Mouse (Mus musculus): ENCODE measurements around the gene Nphp1.

The Nphp1 gene

GRCm38 (mm10) chr2:127749376-127749775 is 39.3 kb downstream of the Nphp1 start:
- no peak for DNase-seq (ENCODE audit: low spot score in 2 of 2)

GRCm38 (mm10) chr2:127748316-127748715 is 40.4 kb downstream of the Nphp1 start:
- DNase-seq (ENCODE audit: low spot score in 2 of 2) = no peak

- DNase-seq (ENCODE audit: low spot score in 2 of 2) = no peak
Measured at GRCm38 (mm10) chr2:127742637-127743036, 46.1 kb downstream of the Nphp1 start.

- DNase-seq (ENCODE audit: low spot score in 2 of 2) = no peak
Measured at GRCm38 (mm10) chr2:127740756-127741519, 47.8 kb downstream of the Nphp1 start.

GRCm38 (mm10) chr2:127737885-127738284 is 50.8 kb downstream of the Nphp1 start:
- no peak for DNase-seq (ENCODE audit: low spot score in 2 of 2)

GRCm38 (mm10) chr2:127736631-127737209 is 52.0 kb downstream of the Nphp1 start:
- DNase-seq (ENCODE audit: low spot score in 2 of 2) = no peak

GRCm38 (mm10) chr2:127735512-127736145 is 53.1 kb downstream of the Nphp1 start:
- DNase-seq (ENCODE audit: low spot score in 2 of 2) = no peak

GRCm38 (mm10) chr2:127734889-127735288 is 53.8 kb downstream of the Nphp1 start:
- DNase-seq (ENCODE audit: low spot score in 2 of 2) = no peak

- DNase-seq (ENCODE audit: low spot score in 2 of 2) = no peak
Measured at GRCm38 (mm10) chr2:127730301-127730997, 58.2 kb downstream of the Nphp1 start.

- peak in 1 of 2 experiments; percentile 30 for DNase-seq (ENCODE audit: low spot score in 2 of 2)
Measured at GRCm38 (mm10) chr2:127729671-127730070, 59.0 kb downstream of the Nphp1 start, which contains the start of gene Mall. Mall (minus strand) TSS chr2:127729932.

- no peak for DNase-seq (ENCODE audit: low spot score in 2 of 2)
Measured at GRCm38 (mm10) chr2:127728661-127729450, 59.8 kb downstream of the Nphp1 start.

- no peak for DNase-seq (ENCODE audit: low spot score in 2 of 2)
Measured at GRCm38 (mm10) chr2:127728146-127728545, 60.6 kb downstream of the Nphp1 start.

- no peak for DNase-seq (ENCODE audit: low spot score in 2 of 2)
Measured at GRCm38 (mm10) chr2:127723193-127723592, 65.5 kb downstream of the Nphp1 start.

- peak in 1 of 2 experiments; percentile 50 for DNase-seq (ENCODE audit: low spot score in 2 of 2)
Measured at GRCm38 (mm10) chr2:127722176-127722892, 66.4 kb downstream of the Nphp1 start.

GRCm38 (mm10) chr2:127718839-127719468 is 69.7 kb downstream of the Nphp1 start:
- no peak for DNase-seq (ENCODE audit: low spot score in 2 of 2)

GRCm38 (mm10) chr2:127714726-127715125 is 74.0 kb downstream of the Nphp1 start:
- no peak for DNase-seq (ENCODE audit: low spot score in 2 of 2)

GRCm38 (mm10) chr2:127708792-127709191 is 79.9 kb downstream of the Nphp1 start:
- DNase-seq (ENCODE audit: low spot score in 2 of 2) = no peak

GRCm38 (mm10) chr2:127708060-127708459 is 80.6 kb downstream of the Nphp1 start:
- DNase-seq (ENCODE audit: low spot score in 2 of 2) = no peak

GRCm38 (mm10) chr2:127705267-127705666 is 83.4 kb downstream of the Nphp1 start:
- DNase-seq (ENCODE audit: low spot score in 2 of 2) = no peak
